Mouse (Mus musculus): ENCODE data around the gene Thap2. TPM values are rescaled to one million over a fixed set of nuclear protein-coding genes. Genes with fewer than 3 reads are reported as not detected.

The Thap2 gene
- polyA plus RNA-seq, 1 experiment from 2014 or later: 37.1 TPM

DNA sequence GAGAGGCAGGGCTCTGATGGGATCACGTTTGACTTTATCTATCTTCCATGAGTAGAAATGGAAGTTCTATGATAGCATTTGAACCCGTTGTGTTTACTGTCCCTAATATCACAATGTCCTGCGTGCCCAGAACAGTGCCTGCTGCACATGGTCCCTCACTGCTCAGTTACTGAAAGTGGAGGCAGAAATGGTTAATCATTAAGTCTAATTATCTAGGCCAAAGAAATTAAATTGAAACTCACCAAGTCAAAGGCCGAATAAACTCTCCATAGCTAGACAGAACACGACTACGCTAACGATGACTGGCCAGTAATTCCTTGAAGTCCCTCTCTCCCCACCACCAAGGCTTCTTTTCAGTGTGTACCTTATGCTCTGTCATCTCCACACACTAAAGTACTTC lies 34.7 kb downstream of the Thap2 start:
- WGBS: 80% methylated on average over 7 of the region's 7 CpGs
- no peak for ATAC-seq
- H3K27ac ChIP-seq: no peak overlapping the region; the same call in 1 of the 2 replicates

DNA sequence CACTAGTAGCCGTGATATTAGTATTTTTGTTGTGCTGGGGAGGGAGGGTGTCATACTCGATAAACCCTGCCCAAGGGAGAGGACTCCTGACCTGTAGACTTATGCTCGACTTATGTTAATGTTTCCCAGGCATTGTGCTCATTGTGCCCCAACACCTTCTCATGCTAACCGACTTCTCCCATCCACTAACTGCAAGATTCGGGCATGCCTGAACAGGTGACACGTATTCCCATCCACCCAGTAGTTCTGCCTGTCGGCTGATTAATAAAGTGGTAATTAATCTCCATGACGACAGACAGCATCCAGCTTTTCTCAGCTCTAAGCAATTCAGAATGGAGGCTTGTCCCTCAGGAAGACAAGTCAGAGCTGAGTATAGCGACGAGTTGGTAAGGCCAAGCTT lies 35.2 kb downstream of the Thap2 start:
- Histone ChIP-seq H3K4me2 (no peak overlapping the region), H3K27ac (no peak overlapping the region; the same call in 1 of the 2 replicates), H3K9ac (no peak overlapping the region), H3K9me3 (replicated peaks) (0 out of 2 replicates have a peak, but pooled peaks cover 3% of the 10 kb centered on the region), H3K4me3 (no peak overlapping the region), H3K4me1 (peaks cover 7% of the 10 kb centered on the region; the same call in 1 of the 2 replicates), H3K27me3 (no peaks in the 10 kb centered on the region), H3K36me3 (ENCODE audit: poor library complexity, severe bottlenecking) (peaks cover 17% of the 10 kb centered on the region)
- WGBS: 70% methylated on average over 10 of the region's 10 CpGs
- peak; percentile 83 for ATAC-seq

More for the DNA sequence above, 34.7 kb downstream of the Thap2 start:
- Histone ChIP-seq H3K9ac (no peak overlapping the region), H3K9me3 (replicated peaks) (0 out of 2 replicates have a peak, but pooled peaks cover 3% of the 10 kb centered on the region), H3K4me1 (peaks cover 7% of the 10 kb centered on the region; the same call in 1 of the 2 replicates), H3K36me3 (ENCODE audit: poor library complexity, severe bottlenecking) (peaks cover 17% of the 10 kb centered on the region), H3K4me3 (no peak overlapping the region), H3K27me3 (no peaks in the 10 kb centered on the region), H3K4me2 (no peak overlapping the region)

DNA sequence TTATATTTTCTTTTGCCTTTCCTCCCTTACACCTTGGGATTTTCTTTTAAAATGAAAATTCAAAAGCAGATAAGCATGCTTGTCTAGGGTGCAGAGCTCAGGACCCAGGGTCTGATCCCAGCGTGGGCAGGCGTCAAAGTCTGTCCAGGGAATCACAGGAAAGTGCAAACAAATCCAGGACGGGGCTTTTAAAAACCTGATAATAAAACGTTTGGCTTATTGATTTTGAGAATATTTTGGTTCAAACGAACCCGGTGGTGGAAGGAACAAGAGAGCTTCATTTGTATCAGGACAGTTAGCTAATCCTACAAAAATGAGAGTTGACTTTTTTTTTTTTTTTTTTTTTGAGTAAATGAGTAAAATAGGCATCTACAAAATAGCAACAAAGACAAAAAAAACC lies 36.1 kb downstream of the Thap2 start:
- Histone ChIP-seq H3K9me3 (replicated peaks) (0 out of 2 replicates have a peak, but pooled peaks cover 3% of the 10 kb centered on the region), H3K4me1 (peaks cover 7% of the 10 kb centered on the region; the same call in 1 of the 2 replicates), H3K9ac (no peak overlapping the region), H3K4me2 (no peak overlapping the region), H3K27me3 (no peaks in the 10 kb centered on the region), H3K36me3 (ENCODE audit: poor library complexity, severe bottlenecking) (peaks cover 20% of the 10 kb centered on the region), H3K27ac (no peak overlapping the region), H3K4me3 (no peak overlapping the region)
- WGBS: 82% methylated on average over 6 of the region's 6 CpGs
- ATAC-seq: no peak

DNA sequence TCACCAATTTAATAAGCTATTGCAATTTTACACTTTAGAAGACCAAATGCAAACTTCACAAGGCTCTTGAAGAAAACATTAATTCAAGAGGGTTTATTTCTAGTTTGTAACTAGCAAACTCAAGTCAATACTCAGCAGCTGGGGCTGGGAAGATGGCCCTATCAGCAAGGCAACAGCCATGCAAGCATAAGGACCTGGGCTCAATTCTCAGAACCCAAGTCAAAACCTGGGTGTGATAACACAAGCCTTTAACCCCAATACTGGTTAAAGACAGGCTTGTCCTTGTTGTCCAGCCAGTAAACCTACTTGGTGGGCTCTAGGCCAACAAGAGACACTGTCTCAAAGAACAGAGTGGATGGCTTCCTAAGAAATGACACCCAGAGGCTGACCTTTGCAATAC lies 37.8 kb downstream of the Thap2 start:
- peaks cover 35% of the 10 kb centered on the region for H3K36me3 ChIP-seq (ENCODE audit: poor library complexity, severe bottlenecking)
- no peak overlapping the region for H3K27ac ChIP-seq
- H3K4me2 ChIP-seq: no peak overlapping the region
- H3K4me1 ChIP-seq: peaks cover 7% of the 10 kb centered on the region; the same call in 1 of the 2 replicates
- H3K9me3 ChIP-seq (replicated peaks): 0 out of 2 replicates have a peak, but pooled peaks cover 3% of the 10 kb centered on the region
- no peak overlapping the region for H3K9ac ChIP-seq
- H3K4me3 ChIP-seq: no peak overlapping the region
- ATAC-seq: no peak
- no peaks in the 10 kb centered on the region for H3K27me3 ChIP-seq

DNA sequence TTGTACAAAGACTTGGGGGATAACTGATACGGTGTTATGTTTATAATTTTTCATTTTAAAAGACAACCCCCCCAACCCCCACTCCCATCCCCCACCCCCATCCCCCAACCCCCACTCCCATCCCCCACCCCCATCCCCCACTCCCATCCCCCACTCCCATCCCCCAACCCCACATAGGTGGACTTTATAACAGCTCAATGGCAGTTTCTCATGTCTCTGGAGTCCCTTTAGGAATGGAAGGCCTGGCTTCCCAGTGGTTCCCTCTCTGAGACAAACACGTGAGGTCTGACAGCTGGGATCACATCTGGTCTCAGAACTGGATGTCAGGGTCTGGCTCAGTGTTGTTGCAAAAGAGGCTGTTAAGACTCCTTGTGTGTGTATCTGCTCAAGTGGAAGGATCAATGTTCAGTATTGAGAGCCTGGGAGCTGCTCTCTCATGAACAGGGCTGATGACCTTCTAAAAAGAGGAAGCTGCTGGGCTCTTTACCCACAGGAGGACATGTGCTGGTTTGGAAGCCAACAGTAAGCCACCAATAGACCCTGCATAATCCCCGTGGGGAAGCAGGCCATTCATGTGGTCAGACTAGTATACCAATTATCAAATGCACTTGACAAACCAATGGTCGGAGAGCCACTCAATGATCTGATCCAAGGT lies 41.3 kb downstream of the Thap2 start:
- Histone ChIP-seq H3K4me3 (no peak overlapping the region), H3K27ac (no peak overlapping the region), H3K4me2 (no peak overlapping the region), H3K9me3 (replicated peaks) (0 out of 2 replicates have a peak, but pooled peaks cover 3% of the 10 kb centered on the region), H3K4me1 (no peaks in the 10 kb centered on the region), H3K9ac (no peak overlapping the region), H3K36me3 (ENCODE audit: poor library complexity, severe bottlenecking) (peaks cover 52% of the 10 kb centered on the region), H3K27me3 (no peaks in the 10 kb centered on the region)
- ATAC-seq: no peak
- 85% methylated on average over 4 of the region's 4 CpGs for WGBS

GRCm38 (mm10) chr10:115339820-115340328 lies 44.4 kb downstream of the Thap2 start:
- Histone ChIP-seq H3K36me3 (ENCODE audit: poor library complexity, severe bottlenecking) (peaks cover 35% of the 10 kb centered on the region), H3K9me3 (replicated peaks) (no peaks in the 10 kb centered on the region), H3K4me3 (no peak overlapping the region), H3K27me3 (no peaks in the 10 kb centered on the region), H3K4me2 (no peak overlapping the region), H3K9ac (no peak overlapping the region), H3K4me1 (no peaks in the 10 kb centered on the region), H3K27ac (no peak overlapping the region)
- 94% methylated on average over 7 of the region's 7 CpGs for WGBS
- no peak for ATAC-seq

- no peak for ATAC-seq
- Histone ChIP-seq H3K4me2 (no peak overlapping the region), H3K4me1 (no peaks in the 10 kb centered on the region), H3K9ac (no peak overlapping the region), H3K9me3 (replicated peaks) (no peaks in the 10 kb centered on the region), H3K4me3 (no peak overlapping the region), H3K27me3 (no peaks in the 10 kb centered on the region), H3K27ac (no peak overlapping the region), H3K36me3 (ENCODE audit: poor library complexity, severe bottlenecking) (peaks cover 21% of the 10 kb centered on the region)
- WGBS: 82% methylated on average over 4 of the region's 4 CpGs
These were observed 47.3 kb downstream of the Thap2 start for GRCm38 (mm10) chr10:115336901-115337300.

GRCm38 (mm10) chr10:115333528-115333927 lies 50.7 kb downstream of the Thap2 start:
- no peak overlapping the region for H3K9ac ChIP-seq
- H3K4me3 ChIP-seq: no peak overlapping the region
- H3K27me3 ChIP-seq: no peaks in the 10 kb centered on the region
- H3K27ac ChIP-seq: no peak overlapping the region
- WGBS: 86% methylated on average over 9 of the region's 9 CpGs
- H3K9me3 ChIP-seq (replicated peaks): no peaks in the 10 kb centered on the region
- ATAC-seq: no peak
- H3K4me2 ChIP-seq: no peak overlapping the region
- no peaks in the 10 kb centered on the region for H3K36me3 ChIP-seq (ENCODE audit: poor library complexity, severe bottlenecking)
- no peaks in the 10 kb centered on the region for H3K4me1 ChIP-seq

GRCm38 (mm10) chr10:115332997-115333396 lies 51.2 kb downstream of the Thap2 start:
- H3K4me1 ChIP-seq: no peaks in the 10 kb centered on the region
- 85% methylated on average over 4 of the region's 4 CpGs for WGBS
- H3K4me2 ChIP-seq: no peak overlapping the region
- H3K4me3 ChIP-seq: no peak overlapping the region
- H3K27ac ChIP-seq: no peak overlapping the region
- no peak overlapping the region for H3K9ac ChIP-seq
- no peak for ATAC-seq
- H3K36me3 ChIP-seq (ENCODE audit: poor library complexity, severe bottlenecking): no peaks in the 10 kb centered on the region
- H3K9me3 ChIP-seq (replicated peaks): no peaks in the 10 kb centered on the region
- no peaks in the 10 kb centered on the region for H3K27me3 ChIP-seq

GRCm38 (mm10) chr10:115332420-115332952 lies 51.8 kb downstream of the Thap2 start:
- H3K9me3 ChIP-seq (replicated peaks): no peaks in the 10 kb centered on the region
- WGBS: 84% methylated on average over 8 of the region's 8 CpGs

GRCm38 (mm10) chr10:115329010-115329530 lies 55.2 kb downstream of the Thap2 start:
- no peak for ATAC-seq
- 83% methylated on average over 3 of the region's 3 CpGs for WGBS

More at GRCm38 (mm10) chr10:115332420-115332952, 51.8 kb downstream of the Thap2 start:
- Histone ChIP-seq H3K36me3 (ENCODE audit: poor library complexity, severe bottlenecking) (no peaks in the 10 kb centered on the region), H3K4me3 (no peak overlapping the region), H3K9ac (no peak overlapping the region), H3K27me3 (no peaks in the 10 kb centered on the region), H3K27ac (no peak overlapping the region), H3K4me2 (no peak overlapping the region), H3K4me1 (no peaks in the 10 kb centered on the region)
- no peak for ATAC-seq

DNA sequence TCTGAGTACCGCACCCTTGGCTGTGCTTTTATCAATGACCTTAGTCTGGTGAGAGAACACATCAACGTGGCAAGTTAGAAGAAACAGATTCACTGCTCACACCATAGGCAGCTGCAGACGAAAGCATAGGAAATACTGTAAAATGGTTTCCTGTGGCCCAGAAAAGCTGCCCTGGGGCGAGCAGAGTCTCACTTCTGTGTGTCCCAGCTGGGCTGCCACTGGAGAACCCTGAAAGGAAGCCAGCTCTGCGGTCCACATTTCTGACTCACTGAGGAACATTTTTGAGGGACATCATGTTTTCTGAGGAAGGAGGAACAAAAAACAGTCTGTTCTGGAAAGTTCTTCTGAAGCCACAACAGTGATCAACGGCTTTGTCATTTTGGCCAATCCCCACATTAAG lies 55.7 kb downstream of the Thap2 start:
- no peak overlapping the region for H3K27ac ChIP-seq
- H3K36me3 ChIP-seq (ENCODE audit: poor library complexity, severe bottlenecking): no peaks in the 10 kb centered on the region
- WGBS: 88% methylated on average over 6 of the region's 6 CpGs
- H3K4me3 ChIP-seq: no peak overlapping the region
- H3K27me3 ChIP-seq: no peaks in the 10 kb centered on the region
- H3K9ac ChIP-seq: no peak overlapping the region
- H3K4me1 ChIP-seq: no peaks in the 10 kb centered on the region
- H3K4me2 ChIP-seq: no peak overlapping the region
- ATAC-seq: no peak
- H3K9me3 ChIP-seq (replicated peaks): no peaks in the 10 kb centered on the region

More at GRCm38 (mm10) chr10:115329010-115329530, 55.2 kb downstream of the Thap2 start:
- no peaks in the 10 kb centered on the region for H3K27me3 ChIP-seq
- H3K4me3 ChIP-seq: no peak overlapping the region
- H3K9ac ChIP-seq: no peak overlapping the region
- no peaks in the 10 kb centered on the region for H3K9me3 ChIP-seq (replicated peaks)
- no peaks in the 10 kb centered on the region for H3K36me3 ChIP-seq (ENCODE audit: poor library complexity, severe bottlenecking)
- no peak overlapping the region for H3K27ac ChIP-seq
- H3K4me1 ChIP-seq: no peaks in the 10 kb centered on the region
- H3K4me2 ChIP-seq: no peak overlapping the region

Data from forebrain, embryonic 13.5 days (tissue).